Mouse (Mus musculus) heart, postnatal 0 days (tissue): ENCODE measurements around the gene Efnb3. TPM values are rescaled to one million over a fixed set of nuclear protein-coding genes. Genes with fewer than 3 reads are reported as not detected.
"Not testable (repeated sequence)": the region's sequence is repeated elsewhere in the genome, so short reads cannot be mapped to it uniquely, and the experiment has no call there.

Experiments
- ATAC-seq: fragments of 200-750 bp; cut with Nextera tagmentation; 2 replicates; pipeline ENCODE4 v1.8.0; 2017; ENCODE audit warnings: low read depth, moderate number of reproducible peaks, moderate library complexity; ENCODE audit not compliant: insufficient read depth
- DNase-seq: peaks from one replicate; pipeline ENCODE4 v3.0.0-alpha.2; 2016; ENCODE audit warnings: low spot score
- H3K27ac ChIP-seq: fragments of 300-500 bp; sonication (generic); 2 replicates; pipeline ENCODE4 v1.5.1; 2014; ENCODE audit warnings: low read depth, mild to moderate bottlenecking
- H3K27me3 ChIP-seq: fragments of 300-500 bp; sonication (generic); 2 replicates; pipeline ENCODE4 v1.6.1; 2014; ENCODE audit warnings: low read length, mixed read lengths; ENCODE audit not compliant: control insufficient read depth, insufficient read depth
- H3K36me3 ChIP-seq: fragments of 300-500 bp; sonication (generic); replicated peaks from 2 replicates; pipeline ENCODE4 v1.6.1; 2014; ENCODE audit warnings: low read length, mixed read lengths; ENCODE audit not compliant: control insufficient read depth, insufficient read depth
- H3K4me1 ChIP-seq: fragments of 300-500 bp; sonication (generic); 2 replicates; pipeline ENCODE4 v1.6.1; 2014; ENCODE audit warnings: antibody characterized with exemption; ENCODE audit not compliant: control insufficient read depth, insufficient read depth
- H3K4me2 ChIP-seq: fragments of 300-500 bp; sonication (generic); 2 replicates; pipeline ENCODE4 v1.6.1; 2014; ENCODE audit warnings: low read depth, mild to moderate bottlenecking, low read length, moderate library complexity
- H3K4me3 ChIP-seq: fragments of 300-500 bp; sonication (generic); 2 replicates; pipeline ENCODE4 v1.5.1; 2014; ENCODE audit warnings: low read depth, low read length
- H3K9ac ChIP-seq: fragments of 300-500 bp; sonication (generic); replicated peaks from 2 replicates; pipeline ENCODE4 v1.6.1; 2014; ENCODE audit warnings: low read depth, low read length, mixed read lengths
- H3K9me3 ChIP-seq: fragments of 300-500 bp; sonication (generic); replicated peaks from 2 replicates; pipeline ENCODE4 v1.6.1; 2016; ENCODE audit warnings: low read length; ENCODE audit not compliant: control insufficient read depth
- CTCF ChIP-seq: IDR thresholded peaks from 2 replicates; pipeline ENCODE4 v1.5.1; 2016; ENCODE audit warnings: antibody characterized with exemption, control low read depth, low read depth
- EP300 ChIP-seq: IDR thresholded peaks from 2 replicates; pipeline ENCODE4 v1.6.1; 2016; ENCODE audit warnings: antibody characterized with exemption, low read depth
- WGBS: fragments of 180-500 bp; shearing (Covaris S2); extraction: QIAGEN DNeasy Blood & Tissue Kit; methylation state at CpG from one replicate; pipeline ENCODE4 v1.1.7; 2014; 5-methylcytosine and 5-hydroxymethylcytosine counted together
- polyA plus RNA-seq: library from polyadenylated mRNA; unstranded; fragments of >200 nt; fragmentation: Nextera tagmentation; extraction: Ambion mirVana; gene quantifications from 2 replicates; pipeline ENCODE4 v1.2.1, GENCODE M21; 2015
- total RNA-seq: library from RNA; depleted of rRNA; stranded (reverse); fragments of >200 nt; gene quantifications from 2 replicates; pipeline ENCODE4 v1.2.3, GENCODE M21; 2014; ENCODE audit warnings: low replicate concordance

Gene Efnb3
- total and polyA plus RNA-seq, 2 experiments from 2014 or later, result 75.6 to 79.5 TPM

DNA sequence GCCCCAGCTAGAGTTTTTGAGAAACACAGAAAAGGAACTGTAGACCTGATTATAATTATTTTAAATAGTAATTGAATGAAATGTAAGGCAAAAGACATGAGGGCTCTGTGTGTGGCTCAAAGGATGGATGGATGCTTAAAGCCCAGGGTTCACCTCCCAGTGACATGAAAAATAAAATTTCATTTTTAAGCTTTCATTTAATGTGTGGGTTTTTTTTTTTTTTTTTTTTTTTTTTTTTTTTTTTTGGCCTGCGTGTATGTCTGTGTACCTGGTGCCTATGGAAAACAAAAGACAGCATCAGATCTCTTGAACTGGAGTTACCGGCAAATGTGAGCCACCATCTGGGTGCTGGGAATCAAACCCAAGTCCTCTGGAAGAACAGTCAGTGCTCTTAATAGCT is 19.3 kb downstream of the Efnb3 start:
- no peaks in the 10 kb centered on the region for H3K4me1 ChIP-seq
- no peak overlapping the region for H3K27ac ChIP-seq
- H3K9ac ChIP-seq, result no peak overlapping the region
- H3K27me3 ChIP-seq, result no peaks in the 10 kb centered on the region
- ATAC-seq (no peak), DNase-seq (no peak)
- no peak overlapping the region for H3K4me3 ChIP-seq
- 82% methylated on average over 2 of the region's 2 CpGs for WGBS
- no peaks in the 10 kb centered on the region for H3K36me3 ChIP-seq
- TF ChIP-seq EP300 (no peak), CTCF (no peak)
- H3K9me3 ChIP-seq, result no peaks in the 10 kb centered on the region
- no peak overlapping the region for H3K4me2 ChIP-seq

DNA sequence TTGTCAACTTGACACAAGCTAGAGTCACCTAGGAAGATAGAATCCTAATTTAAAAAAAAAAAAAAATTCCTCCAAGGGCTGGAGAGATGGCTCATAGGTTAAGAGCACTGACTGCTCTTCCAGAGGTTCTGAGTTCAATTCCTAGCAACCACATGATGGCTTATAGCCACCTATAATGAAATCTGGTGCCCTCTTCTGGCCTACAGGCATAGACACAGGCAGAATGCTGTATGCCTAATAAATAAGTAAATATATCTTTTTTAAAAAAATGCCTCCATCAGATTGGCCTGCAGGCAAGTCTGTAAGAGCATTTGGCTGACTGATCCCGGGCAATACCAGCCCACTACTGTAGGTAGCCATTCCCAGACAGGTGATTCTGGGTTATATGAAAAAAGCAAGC is 25.0 kb downstream of the Efnb3 start:
- TF ChIP-seq EP300 (no peak), CTCF (no peak)
- no peak overlapping the region for H3K4me3 ChIP-seq
- ATAC-seq (no peak), DNase-seq (no peak)
- no peak overlapping the region for H3K9ac ChIP-seq
- H3K4me2 ChIP-seq, result no peak overlapping the region
- H3K4me1 ChIP-seq, result no peaks in the 10 kb centered on the region
- no peaks in the 10 kb centered on the region for H3K36me3 ChIP-seq
- WGBS, result 51% methylated on average over 1 of the region's 1 CpGs
- no peaks in the 10 kb centered on the region for H3K27me3 ChIP-seq
- H3K9me3 ChIP-seq, result no peaks in the 10 kb centered on the region
- no peak overlapping the region for H3K27ac ChIP-seq

DNA sequence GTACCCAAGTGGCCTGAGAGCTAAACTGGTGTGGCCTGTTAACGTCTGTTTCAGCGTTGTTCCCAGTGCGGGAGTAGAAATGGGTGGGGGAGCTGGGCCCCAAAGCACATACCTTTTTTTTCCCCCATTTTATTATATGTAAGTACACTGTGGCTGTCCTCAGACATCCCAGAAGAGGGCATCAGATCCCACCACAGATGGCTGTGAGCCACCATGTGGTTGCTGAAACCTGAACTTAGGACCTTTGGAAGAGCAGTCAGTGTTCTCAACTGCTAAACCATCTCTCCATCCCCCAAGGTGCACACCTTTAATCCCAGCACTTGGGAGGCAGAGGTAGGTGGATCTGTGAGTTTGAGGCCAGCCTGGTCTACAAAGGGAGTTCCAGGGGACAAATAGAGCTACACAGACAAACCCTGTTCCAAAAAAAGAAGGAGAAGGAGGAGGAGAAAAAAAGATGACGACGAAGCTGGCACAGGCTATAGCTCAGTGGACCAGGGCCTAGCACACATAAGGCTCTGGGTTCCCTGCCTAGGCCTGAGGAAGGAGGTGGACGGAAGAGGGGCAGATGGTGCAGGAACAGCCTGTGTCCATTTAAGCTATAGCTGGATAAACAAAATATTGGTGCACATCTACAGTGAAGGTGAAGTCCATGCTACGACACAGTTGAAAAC is 27.4 kb downstream of the Efnb3 start:
- no peaks in the 10 kb centered on the region for H3K36me3 ChIP-seq
- H3K27me3 ChIP-seq, result 0 out of 2 replicates have a peak, but pooled peaks cover 9% of the 10 kb centered on the region
- no peak overlapping the region for H3K9ac ChIP-seq
- ATAC-seq (no peak), DNase-seq (no peak)
- 77% methylated on average over 7 of the region's 7 CpGs for WGBS
- H3K27ac ChIP-seq, result no peak overlapping the region
- H3K9me3 ChIP-seq, result no peaks in the 10 kb centered on the region
- no peak overlapping the region for H3K4me2 ChIP-seq
- TF ChIP-seq CTCF (no peak), EP300 (no peak)
- no peak overlapping the region for H3K4me3 ChIP-seq
- no peaks in the 10 kb centered on the region for H3K4me1 ChIP-seq

- TF ChIP-seq CTCF, result 0 out of 2 replicates have a peak, but pooled peaks have one; percentile 10
- 82% methylated on average over 6 of the region's 6 CpGs for WGBS
- not testable (repeated sequence) for H3K4me2 ChIP-seq, H3K36me3 ChIP-seq, H3K4me3 ChIP-seq, H3K27me3 ChIP-seq, ATAC-seq, H3K27ac ChIP-seq, H3K4me1 ChIP-seq, H3K9me3 ChIP-seq, DNase-seq, H3K9ac ChIP-seq
These were observed 29.2 kb downstream of the Efnb3 start for GRCm38 (mm10) chr11:69530755-69531154.

DNA sequence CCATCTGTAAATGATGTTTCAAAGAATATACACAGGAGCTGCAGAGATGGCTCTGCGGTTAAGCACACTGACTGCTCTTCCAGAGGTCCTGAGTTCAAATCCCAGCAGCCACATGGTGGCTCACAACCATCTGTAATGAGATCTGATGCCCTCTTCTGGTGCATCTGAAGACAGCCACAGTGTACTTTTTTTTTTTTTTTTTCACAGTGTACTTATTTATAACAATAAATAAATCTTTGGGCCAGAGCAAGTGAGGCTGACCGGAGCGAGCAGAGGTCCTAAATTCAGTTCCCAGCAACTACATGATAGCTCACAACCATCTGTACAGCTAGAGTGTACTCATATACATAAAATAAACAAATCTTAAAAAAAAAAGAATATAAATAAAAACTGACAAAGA is 29.7 kb downstream of the Efnb3 start:
- not testable (repeated sequence) for H3K4me2 ChIP-seq, H3K27ac ChIP-seq, ATAC-seq, H3K36me3 ChIP-seq, H3K9ac ChIP-seq, H3K9me3 ChIP-seq, H3K4me1 ChIP-seq, H3K4me3 ChIP-seq, H3K27me3 ChIP-seq, DNase-seq
- 90% methylated on average over 3 of the region's 3 CpGs for WGBS

GRCm38 (mm10) chr11:69528031-69528390 is 32.0 kb downstream of the Efnb3 start:
- Histone ChIP-seq H3K36me3 (no peaks in the 10 kb centered on the region), H3K9me3 (no peaks in the 10 kb centered on the region), H3K4me3 (no peak overlapping the region), H3K4me1 (no peaks in the 10 kb centered on the region), H3K9ac (no peak overlapping the region), H3K27ac (no peak overlapping the region), H3K27me3 (0 out of 2 replicates have a peak, but pooled peaks cover 9% of the 10 kb centered on the region), H3K4me2 (no peak overlapping the region)
- DNase-seq, result no peak
- 86% methylated on average over 4 of the region's 4 CpGs for WGBS
- no peak for ATAC-seq
- TF ChIP-seq EP300, result no peak
- TF ChIP-seq CTCF, result no peak
